Mouse (Mus musculus) urinary bladder, postnatal 36 days (tissue): ENCODE results near the gene 4933425L06Rik.

ENCODE experiments used
- DNase-seq, 2 experiments: peaks; one replicate each; pipeline ENCODE4 v3.0.0; 2022; ENCODE audit warnings: low spot score in 2 of 2, mixed read lengths in 1 of 2

The 4933425L06Rik gene

GRCm38 (mm10) chr13:105134397-105134796 is 52.5 kb downstream of the 4933425L06Rik start:
- no peak for DNase-seq

DNA sequence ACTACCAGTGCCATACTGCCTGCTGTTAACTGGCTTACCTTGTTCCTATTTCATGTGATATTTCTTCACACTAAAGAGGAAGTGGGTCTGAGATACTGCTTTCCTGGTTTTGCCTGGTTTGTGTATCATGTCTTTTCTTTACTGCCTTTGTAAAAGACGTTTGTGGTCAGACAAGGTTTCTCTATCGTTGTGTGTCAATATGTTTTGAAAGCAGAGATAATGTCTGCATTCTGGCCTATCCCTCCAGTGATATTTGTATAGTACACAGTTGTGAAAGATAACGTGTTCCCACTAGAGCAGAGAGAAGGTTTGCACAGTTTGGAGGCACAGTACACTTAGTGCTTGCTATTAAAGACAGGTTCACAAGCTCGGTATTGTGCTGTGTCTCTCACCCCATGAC is 58.0 kb downstream of the 4933425L06Rik start:
- no peak for DNase-seq

GRCm38 (mm10) chr13:105146827-105147226 is 64.9 kb downstream of the 4933425L06Rik start:
- no peak for DNase-seq

DNA sequence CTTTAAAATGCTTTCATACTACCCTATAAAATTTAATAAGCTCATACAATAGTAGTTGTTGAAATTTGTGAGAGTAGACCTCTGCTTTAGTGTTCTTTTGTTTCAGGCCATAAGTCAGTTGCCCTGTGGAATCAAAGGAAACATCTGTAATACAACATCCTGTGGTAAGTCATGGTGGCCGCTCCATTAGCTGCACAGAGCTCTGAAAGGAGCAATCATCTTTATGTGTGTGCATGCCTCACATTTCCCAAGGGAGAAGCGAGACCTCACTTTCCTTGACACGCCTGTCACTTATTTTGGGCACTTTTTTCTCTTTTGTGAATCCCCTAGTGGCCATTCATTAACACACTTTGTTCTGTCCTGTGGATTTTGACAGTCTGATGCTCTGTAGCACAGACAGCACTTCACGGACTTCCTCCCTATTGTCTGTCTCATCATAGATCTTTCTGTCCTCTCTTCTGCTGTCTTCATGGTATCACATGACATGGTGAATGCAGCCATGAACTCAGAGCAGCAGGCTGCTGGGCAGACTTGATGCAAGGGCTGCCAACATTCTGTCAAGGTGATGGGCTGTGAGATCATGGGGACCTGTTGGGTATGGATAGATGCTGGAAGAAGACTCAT is 66.0 kb downstream of the 4933425L06Rik start:
- DNase-seq: no peak

DNA sequence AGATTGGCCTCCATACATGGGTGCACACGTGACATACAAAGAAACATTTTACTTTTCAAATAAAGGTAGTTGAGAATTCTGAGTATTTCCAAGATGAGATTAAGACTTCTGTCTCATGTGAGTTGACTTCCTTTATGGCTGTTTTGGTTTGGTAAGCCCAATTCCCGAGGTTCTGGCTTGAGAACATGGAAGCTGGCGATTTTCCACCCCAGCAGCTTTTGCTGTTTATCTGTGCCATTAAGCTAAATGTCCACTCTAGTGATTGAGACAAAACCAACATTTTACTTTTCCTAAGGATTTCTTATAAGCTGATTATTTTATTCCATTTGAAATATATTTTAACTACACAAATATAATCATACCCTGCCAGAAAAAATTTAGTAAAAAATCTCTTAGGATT is 68.1 kb downstream of the 4933425L06Rik start:
- DNase-seq: no peak

GRCm38 (mm10) chr13:105153955-105154354 is 72.0 kb downstream of the 4933425L06Rik start:
- no peak for DNase-seq

- no peak for DNase-seq
Measured at GRCm38 (mm10) chr13:105165441-105165840, 83.5 kb downstream of the 4933425L06Rik start.
